Mouse (Mus musculus): ENCODE results near the gene Lrrn4cl. TPM values are rescaled to one million over a fixed set of nuclear protein-coding genes. Genes with fewer than 3 reads are reported as not detected.
A peak's percentile ranks its signal among the peaks of the same experiment; 100 is the strongest.
"Not testable (repeated sequence)": the region's sequence is repeated elsewhere in the genome, so short reads cannot be mapped to it uniquely, and the experiment has no call there.

The Lrrn4cl gene
- polyA plus RNA-seq, 1 experiment from 2014 or later, result 0.44 TPM

GRCm38 (mm10) chr19:8896231-8896630 lies 45.7 kb downstream of the Lrrn4cl start:
- H3K4me1 ChIP-seq (replicated peaks), result peaks cover 51% of the 10 kb centered on the region
- DNase-seq (ENCODE audit: low spot score); H3K9me3 ChIP-seq; H3K27me3 ChIP-seq (ENCODE audit: insufficient read depth, poor library complexity, severe bottlenecking): not testable (repeated sequence)
- H3K4me3 ChIP-seq, result peak overlapping the region; percentile 20; the same call in 1 of the 2 replicates
- 95% methylated on average over 5 of the region's 5 CpGs for WGBS
- 0 out of 2 replicates have a peak overlapping the region, but pooled peaks have one; percentile 5 for H3K27ac ChIP-seq
- peaks cover 47% of the 10 kb centered on the region for H3K36me3 ChIP-seq

- 26% methylated on average over 21 of the region's 21 CpGs for WGBS
- Histone ChIP-seq H3K4me3 (peak overlapping the region; percentile 92), H3K36me3 (peaks cover 53% of the 10 kb centered on the region), H3K4me1 (replicated peaks) (peaks cover 51% of the 10 kb centered on the region), H3K27ac (peak overlapping the region; percentile 96)
- H3K9me3 ChIP-seq; H3K27me3 ChIP-seq (ENCODE audit: insufficient read depth, poor library complexity, severe bottlenecking): not testable (repeated sequence)
- DNase-seq (ENCODE audit: low spot score), result peak; percentile 55
Measured at GRCm38 (mm10) chr19:8897211-8897864, 46.8 kb downstream of the Lrrn4cl start.

GRCm38 (mm10) chr19:8897865-8898495 lies 47.4 kb downstream of the Lrrn4cl start, which contains the start of gene Ganab:
Ganab (plus strand) TSS chr19:8898071.
- Histone ChIP-seq H3K27ac (peak within 1 kb of the TSS; percentile 96), H3K4me3 (peak within 1 kb of the TSS; percentile 92), H3K27me3 (ENCODE audit: insufficient read depth, poor library complexity, severe bottlenecking) (no peaks in the 10 kb centered on the region), H3K4me1 (replicated peaks) (peaks cover 47% of the 10 kb centered on the region), H3K36me3 (peaks cover 59% of the 10 kb centered on the region), H3K9me3 (no peaks in the 10 kb centered on the region)
- WGBS, result under 1% methylated on average over 53 of the region's 53 CpGs
- DNase-seq (ENCODE audit: low spot score), result peak; percentile 96

- Histone ChIP-seq H3K4me3 (peak overlapping the region; percentile 92), H3K27ac (peak overlapping the region; percentile 96), H3K27me3 (ENCODE audit: insufficient read depth, poor library complexity, severe bottlenecking) (no peaks in the 10 kb centered on the region), H3K4me1 (replicated peaks) (peaks cover 43% of the 10 kb centered on the region), H3K9me3 (no peaks in the 10 kb centered on the region), H3K36me3 (peaks cover 65% of the 10 kb centered on the region)
- DNase-seq (ENCODE audit: low spot score), result no peak
- 19% methylated on average over 13 of the region's 13 CpGs for WGBS
Measured at GRCm38 (mm10) chr19:8898576-8898975, 48.0 kb downstream of the Lrrn4cl start.

GRCm38 (mm10) chr19:8899079-8899478 lies 48.5 kb downstream of the Lrrn4cl start:
- no peaks in the 10 kb centered on the region for H3K9me3 ChIP-seq
- H3K36me3 ChIP-seq, result peaks cover 70% of the 10 kb centered on the region
- peak overlapping the region; percentile 96; the same call in 1 of the 2 replicates for H3K27ac ChIP-seq
- 78% methylated on average over 3 of the region's 3 CpGs for WGBS
- H3K27me3 ChIP-seq (ENCODE audit: insufficient read depth, poor library complexity, severe bottlenecking), result no peaks in the 10 kb centered on the region
- DNase-seq (ENCODE audit: low spot score), result no peak
- H3K4me3 ChIP-seq, result peak overlapping the region; percentile 92
- H3K4me1 ChIP-seq (replicated peaks), result peaks cover 38% of the 10 kb centered on the region

- WGBS, result 95% methylated on average over 5 of the region's 5 CpGs
- Histone ChIP-seq H3K4me1 (replicated peaks) (peaks cover 12% of the 10 kb centered on the region), H3K27ac (no peak overlapping the region), H3K9me3 (no peaks in the 10 kb centered on the region), H3K27me3 (ENCODE audit: insufficient read depth, poor library complexity, severe bottlenecking) (no peaks in the 10 kb centered on the region), H3K4me3 (no peak overlapping the region), H3K36me3 (peaks cover 85% of the 10 kb centered on the region)
- no peak for DNase-seq (ENCODE audit: low spot score)
Measured at GRCm38 (mm10) chr19:8903412-8903811, 52.8 kb downstream of the Lrrn4cl start.

Other genes starting within 250 kb of the Lrrn4cl start
- gene Slc22a6, start 232.7 kb upstream of the Lrrn4cl start, polyA plus RNA-seq (2016; fragmentation: Nextera tagmentation; extraction: Ambion mirVana), result 0.14 and 0.16 TPM in 2 replicates
- 0.05 TPM in 2 replicates for gene Chrm1, start 187.0 kb upstream of the Lrrn4cl start, polyA plus RNA-seq (2016; fragmentation: Nextera tagmentation; extraction: Ambion mirVana)
- 128 and 146 TPM in 2 replicates for gene Slc3a2, start 127.4 kb upstream of the Lrrn4cl start, polyA plus RNA-seq (2016; fragmentation: Nextera tagmentation; extraction: Ambion mirVana)
- gene Wdr74, start 114.9 kb upstream of the Lrrn4cl start, polyA plus RNA-seq (2016; fragmentation: Nextera tagmentation; extraction: Ambion mirVana), result 112 and 115 TPM in 2 replicates
- 2.8 and 2.9 TPM in 2 replicates for gene 1700092M07Rik, start 110.0 kb upstream of the Lrrn4cl start, polyA plus RNA-seq (2016; fragmentation: Nextera tagmentation; extraction: Ambion mirVana)
- gene Stx5a, start 109.4 kb upstream of the Lrrn4cl start, polyA plus RNA-seq (2016; fragmentation: Nextera tagmentation; extraction: Ambion mirVana), result 95.6 and 106 TPM in 2 replicates
- 233 and 249 TPM in 2 replicates for gene Nxf1, start 93.7 kb upstream of the Lrrn4cl start, polyA plus RNA-seq (2016; fragmentation: Nextera tagmentation; extraction: Ambion mirVana)
- 185 and 220 TPM in 2 replicates for gene Tmem223, start 79.8 kb upstream of the Lrrn4cl start, polyA plus RNA-seq (2016; fragmentation: Nextera tagmentation; extraction: Ambion mirVana)
- 51.7 and 54.4 TPM in 2 replicates for gene Tmem179b, start 76.3 kb upstream of the Lrrn4cl start, polyA plus RNA-seq (2016; fragmentation: Nextera tagmentation; extraction: Ambion mirVana)
- 43.8 and 44.2 TPM in 2 replicates for gene Taf6l, start 64.4 kb upstream of the Lrrn4cl start, polyA plus RNA-seq (2016; fragmentation: Nextera tagmentation; extraction: Ambion mirVana)
- 189 and 194 TPM in 2 replicates for gene Polr2g, start 52.2 kb upstream of the Lrrn4cl start, polyA plus RNA-seq (2016; fragmentation: Nextera tagmentation; extraction: Ambion mirVana)
- 7.2 and 8.3 TPM in 2 replicates for gene Zbtb3, start 48.2 kb upstream of the Lrrn4cl start, polyA plus RNA-seq (2016; fragmentation: Nextera tagmentation; extraction: Ambion mirVana)
- gene Ttc9c, start 31.4 kb upstream of the Lrrn4cl start, polyA plus RNA-seq (2016; fragmentation: Nextera tagmentation; extraction: Ambion mirVana), result 52.0 and 67.5 TPM in 2 replicates
- 4.1 and 4.5 TPM in 2 replicates for gene Hnrnpul2, start 30.8 kb upstream of the Lrrn4cl start, polyA plus RNA-seq (2016; fragmentation: Nextera tagmentation; extraction: Ambion mirVana)
- 0.31 TPM in 1 of 2 replicates, not detected in the other for gene AC129217.1, start 21.0 kb upstream of the Lrrn4cl start, polyA plus RNA-seq (2016; fragmentation: Nextera tagmentation; extraction: Ambion mirVana)
- 55.8 and 64.3 TPM in 2 replicates for gene Bscl2, start 13.3 kb upstream of the Lrrn4cl start, polyA plus RNA-seq (2016; fragmentation: Nextera tagmentation; extraction: Ambion mirVana)
- gene Gng3, start 11.6 kb upstream of the Lrrn4cl start, polyA plus RNA-seq (2016; fragmentation: Nextera tagmentation; extraction: Ambion mirVana), result 66.7 and 140 TPM in 2 replicates
- gene Ubxn1, start 20.7 kb downstream of the Lrrn4cl start, polyA plus RNA-seq (2016; fragmentation: Nextera tagmentation; extraction: Ambion mirVana), result 201 and 202 TPM in 2 replicates
- gene Uqcc3, start 30.2 kb downstream of the Lrrn4cl start, polyA plus RNA-seq (2016; fragmentation: Nextera tagmentation; extraction: Ambion mirVana), result 57.9 and 62.5 TPM in 2 replicates
- gene Lbhd1, start 33.0 kb downstream of the Lrrn4cl start, polyA plus RNA-seq (2016; fragmentation: Nextera tagmentation; extraction: Ambion mirVana), result 111 and 112 TPM in 2 replicates
- not detected in 2 replicates for gene Gm49403, start 33.2 kb downstream of the Lrrn4cl start, polyA plus RNA-seq (2016; fragmentation: Nextera tagmentation; extraction: Ambion mirVana)
- 139 and 159 TPM in 2 replicates for gene 1810009A15Rik, start 38.1 kb downstream of the Lrrn4cl start, polyA plus RNA-seq (2016; fragmentation: Nextera tagmentation; extraction: Ambion mirVana)
- 0.22 TPM in 1 of 2 replicates, not detected in the other for gene Gm49416, start 38.2 kb downstream of the Lrrn4cl start, polyA plus RNA-seq (2016; fragmentation: Nextera tagmentation; extraction: Ambion mirVana)
- 56.4 and 60.3 TPM in 2 replicates for gene Ints5, start 42.2 kb downstream of the Lrrn4cl start, polyA plus RNA-seq (2016; fragmentation: Nextera tagmentation; extraction: Ambion mirVana)
- 113 and 125 TPM in 2 replicates for gene Ganab, start 47.3 kb downstream of the Lrrn4cl start, polyA plus RNA-seq (2016; fragmentation: Nextera tagmentation; extraction: Ambion mirVana)
- 63.1 and 78.0 TPM in 2 replicates for gene B3gat3, start 69.6 kb downstream of the Lrrn4cl start, polyA plus RNA-seq (2016; fragmentation: Nextera tagmentation; extraction: Ambion mirVana)
- 3.4 and 4.2 TPM in 2 replicates for gene Rom1, start 78.6 kb downstream of the Lrrn4cl start, polyA plus RNA-seq (2016; fragmentation: Nextera tagmentation; extraction: Ambion mirVana)
- gene Eml3, start 78.8 kb downstream of the Lrrn4cl start, polyA plus RNA-seq (2016; fragmentation: Nextera tagmentation; extraction: Ambion mirVana), result 21.3 and 24.9 TPM in 2 replicates
- gene Mta2, start 91.1 kb downstream of the Lrrn4cl start, polyA plus RNA-seq (2016; fragmentation: Nextera tagmentation; extraction: Ambion mirVana), result 178 and 184 TPM in 2 replicates
- gene Tut1, start 103.1 kb downstream of the Lrrn4cl start, polyA plus RNA-seq (2016; fragmentation: Nextera tagmentation; extraction: Ambion mirVana), result 39.3 and 41.2 TPM in 2 replicates
- 402 and 497 TPM in 2 replicates for gene Eef1g, start 116.3 kb downstream of the Lrrn4cl start, polyA plus RNA-seq (2016; fragmentation: Nextera tagmentation; extraction: Ambion mirVana)
- gene Ahnak, start 138.5 kb downstream of the Lrrn4cl start, polyA plus RNA-seq (2016; fragmentation: Nextera tagmentation; extraction: Ambion mirVana), result 8.1 and 11.0 TPM in 2 replicates
- not detected in 2 replicates for gene Scgb1a1, start 237.2 kb downstream of the Lrrn4cl start, polyA plus RNA-seq (2016; fragmentation: Nextera tagmentation; extraction: Ambion mirVana)

Measured in hindbrain, embryonic 10.5 days (tissue).